Mouse (Mus musculus): Measurements from ENCODE around the gene Fpgs.

DNA sequence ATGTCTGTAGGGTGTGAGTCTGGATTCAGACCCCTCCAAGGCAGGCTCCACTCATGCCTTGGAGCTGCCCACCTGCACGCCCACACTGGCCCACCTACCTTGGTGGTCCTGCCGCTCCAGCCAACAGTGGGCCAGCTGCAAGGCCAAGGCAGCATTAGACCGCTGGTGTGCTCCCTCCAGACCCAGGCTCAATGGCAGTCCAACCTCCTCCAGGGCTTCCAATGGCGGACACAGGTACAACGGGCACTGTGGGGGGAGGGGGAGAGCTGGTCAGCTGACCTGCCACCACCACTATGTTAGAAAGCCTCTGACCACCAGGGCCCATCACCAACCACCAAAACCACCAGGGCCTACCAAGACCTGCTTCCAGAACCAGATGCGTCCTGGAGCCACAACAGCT is 17.3 kb downstream of the Fpgs start:
- TF ChIP-seq CTCF (conservative IDR thresholded peaks at IDR 0.05; ENCODE audit: low read length) (no peak), POU5F1 (IDR thresholded peaks at IDR 0.05; ENCODE audit: borderline replicate concordance, low read length) (no peak)

Data from E14TG2a.4 (cell line).